Mouse (Mus musculus) G1E (cell line): ENCODE measurements around the gene Bahd1. TPM values are rescaled to one million over a fixed set of nuclear protein-coding genes. Genes with fewer than 3 reads are reported as not detected.

Experiments used
- ATAC-seq: 2 replicates; pipeline ENCODE4 v1.8.0; 2016; ENCODE audit warnings: mild to moderate bottlenecking; ENCODE audit not compliant: insufficient number of reproducible peaks, poor library complexity, low FRiP score, severe bottlenecking; ENCODE audit errors: extremely low read depth
- DNase-seq: peaks from one replicate; pipeline ENCODE4 v3.0.0; 2012; ENCODE audit warnings: low spot score
- H3K27me3 ChIP-seq: 2 replicates; pipeline ENCODE4 v1.6.1; 2012; ENCODE audit warnings: mild to moderate bottlenecking, low read length, inconsistent platforms; ENCODE audit not compliant: insufficient read depth
- H3K36me3 ChIP-seq: replicated peaks from 2 replicates; pipeline ENCODE3; 2012; ENCODE audit warnings: mild to moderate bottlenecking, inconsistent platforms
- H3K4me1 ChIP-seq: 2 replicates; pipeline ENCODE4 v1.6.1; 2012; ENCODE audit warnings: low read depth, low read length, inconsistent platforms, mixed read lengths; ENCODE audit not compliant: insufficient read depth
- H3K4me3 ChIP-seq: 2 replicates; pipeline ENCODE4 v1.5.1; 2012; ENCODE audit warnings: low read depth, mild to moderate bottlenecking, inconsistent platforms, low read length, moderate library complexity, mixed read lengths
- H3K9me3 ChIP-seq: replicated peaks from 2 replicates; pipeline ENCODE4 v1.6.1; 2012; ENCODE audit warnings: inconsistent platforms
- CTCF ChIP-seq: IDR thresholded peaks from 2 replicates; pipeline ENCODE4 v1.5.1; 2012; ENCODE audit warnings: low read depth, low read length, inconsistent platforms, mixed read lengths
- GATA1 ChIP-seq: IDR thresholded peaks from 2 replicates; pipeline ENCODE4 v1.6.1; 2012; ENCODE audit warnings: borderline replicate concordance, low read length, inconsistent platforms, mixed read lengths
- GATA2 ChIP-seq: IDR thresholded peaks from 2 replicates; pipeline ENCODE4 v1.6.1; 2012; ENCODE audit warnings: low read depth, low read length, inconsistent platforms, borderline replicate concordance
- POLR2AphosphoS5 ChIP-seq: IDR thresholded peaks from 2 replicates; pipeline ENCODE4 v1.6.1; 2012; ENCODE audit warnings: low read depth, low read length, inconsistent platforms; ENCODE audit not compliant: insufficient replicate concordance
- TAL1 ChIP-seq: conservative IDR thresholded peaks from 2 replicates; pipeline ENCODE4 v1.6.1; 2012; ENCODE audit warnings: low read depth, low read length, inconsistent platforms, mixed read lengths
- polyA plus RNA-seq: library from polyadenylated mRNA; stranded (reverse); fragments of >175 nt; gene quantifications from 2 replicates; pipeline ENCODE4 v1.2.3, GENCODE M21; 2012
- total RNA-seq, 2 experiments: library from RNA; stranded (forward) in 1 of 2; stranded (reverse) in 1 of 2; fragments of 200-1000 nt in 1 of 2; fragments of >200 nt in 1 of 2; fragmentation: Nextera tagmentation in 1 of 2; gene quantifications; 2 replicates each; pipeline ENCODE4 v1.2.3; 2014 to 2017

Gene Bahd1
- total and polyA plus RNA-seq, 3 experiments, result 12.5 to 135 (median 53.9) TPM

DNA sequence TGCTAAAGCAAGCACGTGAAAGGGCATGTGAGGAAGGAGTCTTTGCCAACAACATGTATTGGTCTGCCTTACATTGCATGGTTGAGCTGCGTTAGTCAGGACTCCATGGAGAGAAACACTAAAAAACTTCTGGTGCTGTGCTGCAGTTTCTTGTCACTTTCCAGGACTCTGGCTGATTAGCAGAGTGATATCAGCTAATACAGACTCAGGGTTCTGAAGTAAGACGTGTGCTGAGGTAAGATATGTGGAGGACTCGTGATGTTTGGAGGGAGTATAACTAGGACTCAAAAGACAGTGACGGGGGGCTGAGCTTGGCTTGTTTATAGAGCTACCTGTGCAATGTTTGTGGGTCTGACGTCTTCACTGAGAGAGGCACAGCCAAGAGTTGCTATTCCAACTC is 43.1 kb downstream of the Bahd1 start:
- H3K4me1 ChIP-seq, result peaks cover 8% of the 10 kb centered on the region
- H3K36me3 ChIP-seq, result no peaks in the 10 kb centered on the region
- H3K27me3 ChIP-seq, result peaks cover 8% of the 10 kb centered on the region
- TF ChIP-seq GATA2, result no peak
- no peak for TF ChIP-seq GATA1
- TF ChIP-seq POLR2AphosphoS5, result no peak
- no peak for TF ChIP-seq TAL1
- TF ChIP-seq CTCF, result no peak
- ATAC-seq (no peak), DNase-seq (no peak)
- no peak overlapping the region for H3K4me3 ChIP-seq
- peaks cover 5% of the 10 kb centered on the region for H3K9me3 ChIP-seq

DNA sequence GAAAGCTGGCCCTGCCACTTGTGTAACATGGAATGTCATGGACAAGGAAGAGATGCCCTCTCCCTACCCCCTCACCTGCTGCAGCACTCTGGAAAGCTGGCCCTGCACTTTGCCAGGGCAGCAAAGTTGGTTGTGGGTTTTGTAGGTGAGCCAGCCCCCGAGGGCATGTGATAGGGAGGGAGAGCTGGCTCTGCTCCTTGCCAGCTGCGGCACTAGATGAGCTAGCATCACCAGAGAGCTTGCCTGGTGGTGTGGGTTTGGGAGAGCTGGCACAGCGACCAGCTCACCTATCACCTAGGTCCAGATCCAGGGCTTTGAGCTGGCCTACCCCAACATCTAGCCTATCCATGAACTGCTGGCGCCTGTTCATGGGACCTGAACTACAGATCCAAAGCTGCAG is 48.6 kb downstream of the Bahd1 start:
- peaks cover 22% of the 10 kb centered on the region for H3K4me1 ChIP-seq
- H3K36me3 ChIP-seq, result no peaks in the 10 kb centered on the region
- ATAC-seq (no peak), DNase-seq (no peak)
- H3K9me3 ChIP-seq, result no peaks in the 10 kb centered on the region; the same call in 1 of the 2 replicates
- TF ChIP-seq GATA1, result no peak
- no peak for TF ChIP-seq GATA2
- no peak for TF ChIP-seq CTCF
- TF ChIP-seq TAL1, result no peak
- TF ChIP-seq POLR2AphosphoS5, result no peak
- no peak overlapping the region for H3K4me3 ChIP-seq
- peaks cover 10% of the 10 kb centered on the region for H3K27me3 ChIP-seq

DNA sequence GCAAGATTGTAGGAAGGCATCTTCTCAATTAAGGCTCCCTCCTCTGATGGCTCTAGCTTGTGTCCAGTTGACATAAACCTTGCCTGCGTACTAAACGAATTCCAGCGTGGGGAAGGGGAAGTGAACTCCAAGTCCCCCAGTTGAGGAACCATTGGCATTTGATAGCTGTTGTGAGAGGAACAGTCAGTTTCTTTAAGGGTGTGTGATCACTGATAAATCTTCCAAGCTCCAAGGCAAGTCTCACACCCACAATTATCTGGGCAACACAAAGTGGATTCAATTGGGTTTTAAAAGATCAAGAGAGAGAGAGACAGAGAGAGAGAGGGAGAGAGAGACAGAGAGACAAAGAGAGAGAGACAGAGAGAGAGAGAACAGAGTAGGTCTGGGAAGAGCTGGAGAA is 49.5 kb downstream of the Bahd1 start:
- H3K27me3 ChIP-seq, result peaks cover 10% of the 10 kb centered on the region
- H3K4me3 ChIP-seq, result no peak overlapping the region
- no peak for DNase-seq
- peaks cover 20% of the 10 kb centered on the region for H3K4me1 ChIP-seq
- no peak for ATAC-seq
- H3K36me3 ChIP-seq, result no peaks in the 10 kb centered on the region
- no peaks in the 10 kb centered on the region; the same call in 1 of the 2 replicates for H3K9me3 ChIP-seq
- TF ChIP-seq GATA1 (no peak), GATA2 (no peak), CTCF (no peak), POLR2AphosphoS5 (no peak), TAL1 (no peak)

DNA sequence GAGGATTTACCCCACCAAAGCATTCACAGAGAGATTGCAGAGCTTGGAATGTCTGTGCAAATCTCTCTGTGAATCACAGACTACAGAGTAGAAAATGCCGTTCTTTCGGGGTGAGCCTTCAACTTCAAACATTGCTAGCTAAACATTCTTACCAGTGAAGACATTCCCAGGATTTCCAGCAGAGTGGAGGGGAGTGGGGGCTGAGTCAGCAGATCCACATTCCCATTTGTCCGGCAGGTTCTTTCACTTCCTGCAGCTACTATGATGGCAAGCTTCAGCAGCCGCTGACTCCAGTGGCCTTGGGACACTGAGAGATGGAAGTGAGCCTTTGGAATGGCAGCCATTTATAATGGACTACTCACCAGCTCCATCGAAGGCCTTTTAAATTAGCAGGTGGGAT is 56.3 kb downstream of the Bahd1 start:
- Histone ChIP-seq H3K4me1 (peaks cover 32% of the 10 kb centered on the region), H3K27me3 (no peaks in the 10 kb centered on the region), H3K4me3 (no peak overlapping the region), H3K9me3 (no peaks in the 10 kb centered on the region; the same call in 1 of the 2 replicates), H3K36me3 (no peaks in the 10 kb centered on the region)
- DNase-seq, result no peak
- ATAC-seq, result no peak
- TF ChIP-seq POLR2AphosphoS5 (no peak), GATA2 (no peak)

DNA sequence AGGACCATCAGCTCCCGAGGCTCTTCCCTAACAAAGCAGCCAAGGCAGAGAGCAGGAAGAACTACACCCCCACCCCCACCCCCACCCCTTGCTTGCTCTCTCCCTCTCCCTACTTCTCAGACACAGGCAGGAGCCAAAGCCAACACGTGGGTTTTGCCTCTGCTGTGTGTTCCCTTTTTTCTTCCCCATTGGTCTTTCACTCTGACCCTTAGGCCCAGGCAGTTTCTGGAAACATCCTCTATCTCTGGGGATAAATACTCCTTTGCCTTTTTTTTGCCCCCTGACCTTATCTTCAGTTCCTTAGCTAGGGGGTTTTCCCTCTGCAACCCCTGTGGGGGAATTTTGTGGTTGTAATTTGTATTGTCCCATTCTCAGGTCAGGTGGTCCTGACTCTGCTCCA is 59.5 kb downstream of the Bahd1 start:
- peaks cover 60% of the 10 kb centered on the region for H3K4me1 ChIP-seq
- DNase-seq, result no peak

DNA sequence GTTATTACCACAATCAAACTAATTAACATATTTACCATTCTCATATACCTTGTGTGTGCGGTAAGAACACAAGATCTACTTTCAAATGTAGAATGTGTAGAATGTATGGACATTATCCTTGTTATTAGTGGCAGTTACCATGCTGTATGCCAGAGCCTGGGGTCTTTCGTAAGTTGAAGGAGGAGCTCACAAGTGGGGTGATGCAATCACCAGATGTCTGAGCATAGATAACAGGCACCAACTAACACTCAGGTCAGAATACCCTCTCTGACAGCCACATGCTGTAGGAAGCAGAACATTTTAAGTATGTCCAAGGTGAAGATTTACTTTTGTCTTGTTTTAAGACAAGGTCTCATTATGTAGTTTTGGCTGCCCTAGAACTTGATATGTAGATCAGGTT is 60.2 kb downstream of the Bahd1 start:
- TF ChIP-seq GATA1 (no peak), TAL1 (peak; percentile 86)
- ATAC-seq (peak; percentile 51; the same call in 1 of the 2 replicates), DNase-seq (peak; percentile 72)
- Histone ChIP-seq H3K4me3 (no peak overlapping the region; the same call in 1 of the 2 replicates), H3K36me3 (no peaks in the 10 kb centered on the region), H3K4me1 (peaks cover 63% of the 10 kb centered on the region), H3K9me3 (no peaks in the 10 kb centered on the region), H3K27me3 (no peaks in the 10 kb centered on the region)

More for the DNA sequence above, 59.5 kb downstream of the Bahd1 start:
- Histone ChIP-seq H3K4me3 (no peak overlapping the region; the same call in 1 of the 2 replicates), H3K36me3 (no peaks in the 10 kb centered on the region), H3K27me3 (no peaks in the 10 kb centered on the region), H3K9me3 (no peaks in the 10 kb centered on the region)
- TF ChIP-seq GATA2 (no peak), TAL1 (no peak), GATA1 (no peak), POLR2AphosphoS5 (no peak), CTCF (no peak)
- no peak for ATAC-seq

DNA sequence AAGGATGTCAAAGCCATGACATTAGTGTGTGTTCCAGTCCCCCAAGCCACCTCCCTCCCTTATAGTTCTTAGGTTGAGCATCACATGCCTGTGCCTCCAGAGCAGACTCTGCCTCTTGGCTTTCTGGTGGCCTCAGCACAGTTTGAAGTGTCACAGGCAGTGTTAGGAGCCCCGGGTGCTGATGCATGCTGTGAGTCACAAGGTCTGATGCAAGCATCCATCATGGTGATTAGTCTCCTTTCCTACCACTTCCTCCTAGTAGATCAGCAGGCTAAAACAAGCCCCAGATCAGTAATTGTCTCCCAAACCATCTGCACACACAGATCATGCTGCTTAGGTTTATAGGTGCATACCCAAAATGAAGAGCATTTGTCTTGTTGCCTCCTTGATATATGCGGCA is 61.4 kb downstream of the Bahd1 start:
- H3K9me3 ChIP-seq, result no peaks in the 10 kb centered on the region
- ATAC-seq, result peak; percentile 47
- H3K4me3 ChIP-seq, result peak overlapping the region; percentile 29; the same call in 1 of the 2 replicates
- H3K27me3 ChIP-seq, result no peaks in the 10 kb centered on the region
- H3K36me3 ChIP-seq, result no peaks in the 10 kb centered on the region
- peaks cover 69% of the 10 kb centered on the region for H3K4me1 ChIP-seq
- DNase-seq, result no peak
- TF ChIP-seq POLR2AphosphoS5 (no peak), GATA2 (no peak), CTCF (no peak), TAL1 (no peak), GATA1 (no peak)
